Mouse (Mus musculus): ENCODE data around the gene Hmox2.

The Hmox2 gene

GRCm38 (mm10) chr16:4722915-4723209 is 3.3 kb upstream of the Hmox2 start:
- ATAC-seq (ENCODE audit: insufficient number of reproducible peaks, low FRiP score, low TSS enrichment): no peak

GRCm38 (mm10) chr16:4725266-4725665 is 895 bp upstream of the Hmox2 start:
- no peak for ATAC-seq (ENCODE audit: insufficient number of reproducible peaks, low FRiP score, low TSS enrichment)

GRCm38 (mm10) chr16:4726528-4727128 is 467 bp downstream of the Hmox2 start:
- ATAC-seq (ENCODE audit: insufficient number of reproducible peaks, low FRiP score, low TSS enrichment): peak; percentile 59

GRCm38 (mm10) chr16:4727526-4727925 is 1.4 kb downstream of the Hmox2 start:
- ATAC-seq (ENCODE audit: insufficient number of reproducible peaks, low FRiP score, low TSS enrichment): no peak

GRCm38 (mm10) chr16:4727963-4728362 is 1.8 kb downstream of the Hmox2 start:
- ATAC-seq (ENCODE audit: insufficient number of reproducible peaks, low FRiP score, low TSS enrichment): no peak

- no peak for ATAC-seq (ENCODE audit: insufficient number of reproducible peaks, low FRiP score, low TSS enrichment)
Observed at GRCm38 (mm10) chr16:4730776-4731358, 4.7 kb downstream of the Hmox2 start.

- ATAC-seq (ENCODE audit: insufficient number of reproducible peaks, low FRiP score, low TSS enrichment): no peak
Observed at GRCm38 (mm10) chr16:4736262-4736661, 10.1 kb downstream of the Hmox2 start.

- ATAC-seq (ENCODE audit: insufficient number of reproducible peaks, low FRiP score, low TSS enrichment): no peak
Observed at GRCm38 (mm10) chr16:4739994-4740393, 13.8 kb downstream of the Hmox2 start.

GRCm38 (mm10) chr16:4742186-4742585 is 16.0 kb downstream of the Hmox2 start:
- no peak for ATAC-seq (ENCODE audit: insufficient number of reproducible peaks, low FRiP score, low TSS enrichment)

- ATAC-seq (ENCODE audit: insufficient number of reproducible peaks, low FRiP score, low TSS enrichment): no peak
Observed at GRCm38 (mm10) chr16:4752155-4752554, 26.0 kb downstream of the Hmox2 start.

- ATAC-seq (ENCODE audit: insufficient number of reproducible peaks, low FRiP score, low TSS enrichment): no peak
Observed at GRCm38 (mm10) chr16:4754045-4754444, 27.9 kb downstream of the Hmox2 start.

GRCm38 (mm10) chr16:4756660-4757335 is 30.6 kb downstream of the Hmox2 start:
- peak; percentile 66; the same call in 1 of the 2 replicates for ATAC-seq (ENCODE audit: insufficient number of reproducible peaks, low FRiP score, low TSS enrichment)

GRCm38 (mm10) chr16:4762437-4762836 is 36.3 kb downstream of the Hmox2 start:
- ATAC-seq (ENCODE audit: insufficient number of reproducible peaks, low FRiP score, low TSS enrichment): no peak

- ATAC-seq (ENCODE audit: insufficient number of reproducible peaks, low FRiP score, low TSS enrichment): no peak
Observed at GRCm38 (mm10) chr16:4763276-4763675, 37.1 kb downstream of the Hmox2 start.

- no peak for ATAC-seq (ENCODE audit: insufficient number of reproducible peaks, low FRiP score, low TSS enrichment)
Observed at GRCm38 (mm10) chr16:4765852-4766251, 39.7 kb downstream of the Hmox2 start.

GRCm38 (mm10) chr16:4767012-4767790 is 41.0 kb downstream of the Hmox2 start:
- no peak for ATAC-seq (ENCODE audit: insufficient number of reproducible peaks, low FRiP score, low TSS enrichment)

GRCm38 (mm10) chr16:4768719-4769118 is 42.6 kb downstream of the Hmox2 start:
- no peak for ATAC-seq (ENCODE audit: insufficient number of reproducible peaks, low FRiP score, low TSS enrichment)

- no peak for ATAC-seq (ENCODE audit: insufficient number of reproducible peaks, low FRiP score, low TSS enrichment)
Observed at GRCm38 (mm10) chr16:4773289-4773970, 47.3 kb downstream of the Hmox2 start.

- no peak for ATAC-seq (ENCODE audit: insufficient number of reproducible peaks, low FRiP score, low TSS enrichment)
Observed at GRCm38 (mm10) chr16:4777171-4777904, 51.2 kb downstream of the Hmox2 start.

All from cerebellum, adult (tissue).